Mouse (Mus musculus): Measurements from ENCODE around the gene Zc3h7a. TPM values are rescaled to one million over a fixed set of nuclear protein-coding genes. Genes with fewer than 3 reads are reported as not detected.

The Zc3h7a gene
- polyA plus RNA-seq, 1 experiment from 2014 or later: 85.8 TPM

DNA sequence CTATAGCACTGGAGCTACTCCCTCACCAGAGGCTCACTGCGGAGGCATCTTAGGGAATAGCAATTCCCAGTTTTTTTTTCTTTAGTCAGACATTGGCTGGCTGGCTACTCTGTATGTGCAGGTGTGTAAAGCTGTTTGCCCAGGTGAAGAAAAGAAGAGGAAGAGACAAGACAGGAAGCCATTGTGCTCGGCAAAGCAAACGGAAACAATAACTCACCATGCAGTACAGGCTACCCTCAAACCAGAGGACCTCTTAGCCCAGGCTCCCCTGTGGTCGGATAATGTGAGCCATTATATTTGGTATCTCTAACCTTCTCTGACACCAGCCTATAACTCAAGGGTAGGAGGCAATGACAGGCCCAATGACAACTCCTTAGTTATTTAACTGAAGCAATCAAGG is 20.9 kb upstream of the Zc3h7a start:
- Histone ChIP-seq H3K27me3 (ENCODE audit: control insufficient read depth, insufficient read depth, low read length) (no peaks in the 10 kb centered on the region), H3K27ac (ENCODE audit: low read depth, low read length) (no peak overlapping the region), H3K4me2 (no peak overlapping the region), H3K9me3 (replicated peaks; ENCODE audit: control insufficient read depth, low read length) (no peaks in the 10 kb centered on the region), H3K4me3 (ENCODE audit: low read depth, low read length) (no peak overlapping the region), H3K4me1 (ENCODE audit: control insufficient read depth, insufficient read depth, low read length) (0 out of 2 replicates have a peak, but pooled peaks cover 3% of the 10 kb centered on the region), H3K36me3 (ENCODE audit: control insufficient read depth, insufficient read depth, low read length) (peaks cover 60% of the 10 kb centered on the region), H3K9ac (ENCODE audit: low read depth, low read length) (no peak overlapping the region)
- WGBS (ENCODE audit: insufficient replicate concordance): 89% methylated on average over 4 of the region's 4 CpGs
- ATAC-seq (replicated peaks; ENCODE audit: insufficient number of reproducible peaks, low FRiP score, low TSS enrichment): no peak

DNA sequence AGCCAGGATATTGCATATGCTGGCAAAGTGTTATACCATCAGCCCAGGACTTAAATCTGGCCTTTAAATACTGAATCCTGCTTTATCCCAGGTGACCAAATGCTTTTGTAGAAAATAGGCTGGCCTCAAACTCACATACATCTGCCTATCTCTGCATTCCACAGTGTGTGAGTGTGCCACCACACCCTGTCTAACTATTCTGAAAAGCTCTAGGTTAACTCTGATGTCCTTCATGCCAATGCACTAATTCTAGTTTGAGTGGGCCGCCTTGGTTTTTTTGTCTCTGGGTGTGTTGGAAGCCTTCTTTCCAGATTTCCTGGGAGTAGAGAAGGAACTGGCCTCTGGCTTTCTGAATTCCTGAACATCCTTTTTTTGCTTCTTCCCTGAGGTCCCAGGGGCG is 17.0 kb upstream of the Zc3h7a start:
- WGBS (ENCODE audit: insufficient replicate concordance): 87% methylated on average over 2 of the region's 2 CpGs
- ATAC-seq (replicated peaks; ENCODE audit: insufficient number of reproducible peaks, low FRiP score, low TSS enrichment): no peak
- H3K9ac ChIP-seq (ENCODE audit: low read depth, low read length): no peak overlapping the region

GRCm38 (mm10) chr16:11190150-11190549 is 14.0 kb upstream of the Zc3h7a start:
- H3K4me2 ChIP-seq: no peak overlapping the region
- H3K27me3 ChIP-seq (ENCODE audit: control insufficient read depth, insufficient read depth, low read length): no peaks in the 10 kb centered on the region
- no peak for ATAC-seq (replicated peaks; ENCODE audit: insufficient number of reproducible peaks, low FRiP score, low TSS enrichment)
- H3K27ac ChIP-seq (ENCODE audit: low read depth, low read length): no peak overlapping the region
- no peaks in the 10 kb centered on the region for H3K9me3 ChIP-seq (replicated peaks; ENCODE audit: control insufficient read depth, low read length)
- 76% methylated on average over 7 of the region's 7 CpGs for WGBS (ENCODE audit: insufficient replicate concordance)
- no peaks in the 10 kb centered on the region for H3K4me1 ChIP-seq (ENCODE audit: control insufficient read depth, insufficient read depth, low read length)
- H3K36me3 ChIP-seq (ENCODE audit: control insufficient read depth, insufficient read depth, low read length): peaks cover 24% of the 10 kb centered on the region
- H3K4me3 ChIP-seq (ENCODE audit: low read depth, low read length): no peak overlapping the region
- H3K9ac ChIP-seq (ENCODE audit: low read depth, low read length): no peak overlapping the region

More for the DNA sequence above, 17.0 kb upstream of the Zc3h7a start:
- Histone ChIP-seq H3K27ac (ENCODE audit: low read depth, low read length) (no peak overlapping the region), H3K4me1 (ENCODE audit: control insufficient read depth, insufficient read depth, low read length) (no peaks in the 10 kb centered on the region), H3K4me2 (no peak overlapping the region), H3K9me3 (replicated peaks; ENCODE audit: control insufficient read depth, low read length) (no peaks in the 10 kb centered on the region), H3K4me3 (ENCODE audit: low read depth, low read length) (no peak overlapping the region), H3K36me3 (ENCODE audit: control insufficient read depth, insufficient read depth, low read length) (peaks cover 47% of the 10 kb centered on the region), H3K27me3 (ENCODE audit: control insufficient read depth, insufficient read depth, low read length) (no peaks in the 10 kb centered on the region)

GRCm38 (mm10) chr16:11177404-11177803 is 1.2 kb upstream of the Zc3h7a start:
- Histone ChIP-seq H3K9me3 (replicated peaks; ENCODE audit: control insufficient read depth, low read length) (0 out of 2 replicates have a peak, but pooled peaks cover 4% of the 10 kb centered on the region), H3K27me3 (ENCODE audit: control insufficient read depth, insufficient read depth, low read length) (no peaks in the 10 kb centered on the region), H3K27ac (ENCODE audit: low read depth, low read length) (no peak overlapping the region), H3K4me3 (ENCODE audit: low read depth, low read length) (no peak overlapping the region), H3K4me1 (ENCODE audit: control insufficient read depth, insufficient read depth, low read length) (peaks cover 3% of the 10 kb centered on the region; the same call in 1 of the 2 replicates), H3K4me2 (no peak overlapping the region; the same call in 1 of the 2 replicates), H3K36me3 (ENCODE audit: control insufficient read depth, insufficient read depth, low read length) (no peaks in the 10 kb centered on the region), H3K9ac (ENCODE audit: low read depth, low read length) (no peak overlapping the region)
- WGBS (ENCODE audit: insufficient replicate concordance): 71% methylated on average over 2 of the region's 2 CpGs
- ATAC-seq (replicated peaks; ENCODE audit: insufficient number of reproducible peaks, low FRiP score, low TSS enrichment): no peak

- H3K27me3 ChIP-seq (ENCODE audit: control insufficient read depth, insufficient read depth, low read length): no peaks in the 10 kb centered on the region
- peak overlapping the region; percentile 89 for H3K4me2 ChIP-seq
- 0 out of 2 replicates have a peak, but pooled peaks cover 4% of the 10 kb centered on the region for H3K9me3 ChIP-seq (replicated peaks; ENCODE audit: control insufficient read depth, low read length)
- WGBS (ENCODE audit: insufficient replicate concordance): 3% methylated on average over 4 of the region's 4 CpGs
- H3K27ac ChIP-seq (ENCODE audit: low read depth, low read length): peak overlapping the region; percentile 81
- H3K4me3 ChIP-seq (ENCODE audit: low read depth, low read length): peak overlapping the region; percentile 70
- H3K4me1 ChIP-seq (ENCODE audit: control insufficient read depth, insufficient read depth, low read length): peaks cover 3% of the 10 kb centered on the region; the same call in 1 of the 2 replicates
- peak overlapping the region; percentile 82 for H3K9ac ChIP-seq (ENCODE audit: low read depth, low read length)
- no peaks in the 10 kb centered on the region for H3K36me3 ChIP-seq (ENCODE audit: control insufficient read depth, insufficient read depth, low read length)
- ATAC-seq (replicated peaks; ENCODE audit: insufficient number of reproducible peaks, low FRiP score, low TSS enrichment): no peak
Measured at GRCm38 (mm10) chr16:11176884-11177244, 671 bp upstream of the Zc3h7a start.

GRCm38 (mm10) chr16:11175489-11176207 is 545 bp downstream of the Zc3h7a start:
- ATAC-seq (replicated peaks; ENCODE audit: insufficient number of reproducible peaks, low FRiP score, low TSS enrichment): peak; percentile 55
- WGBS (ENCODE audit: insufficient replicate concordance): under 1% methylated on average over 62 of the region's 72 CpGs

DNA sequence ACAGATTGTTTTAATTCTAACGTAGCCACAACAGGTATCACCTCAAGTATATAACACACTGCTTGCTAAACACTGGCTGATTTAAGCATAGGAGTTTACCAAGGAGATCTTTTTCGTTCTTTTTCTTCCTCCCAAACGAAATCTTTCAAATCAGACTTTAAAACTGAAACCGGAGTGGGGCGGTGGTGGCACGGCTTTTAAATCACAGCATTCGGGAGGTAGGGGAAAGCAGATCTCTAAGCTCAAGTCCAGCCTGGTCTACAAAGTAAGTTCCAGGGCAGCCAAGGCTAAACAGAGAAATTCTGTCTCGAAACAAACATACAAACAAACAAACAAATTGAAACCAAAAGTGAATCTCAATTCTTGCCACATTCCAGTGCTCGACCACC is 1.1 kb downstream of the Zc3h7a start:
- H3K27ac ChIP-seq (ENCODE audit: low read depth, low read length): peak overlapping the region; percentile 81
- no peaks in the 10 kb centered on the region for H3K27me3 ChIP-seq (ENCODE audit: control insufficient read depth, insufficient read depth, low read length)
- H3K36me3 ChIP-seq (ENCODE audit: control insufficient read depth, insufficient read depth, low read length): no peaks in the 10 kb centered on the region
- H3K9me3 ChIP-seq (replicated peaks; ENCODE audit: control insufficient read depth, low read length): 0 out of 2 replicates have a peak, but pooled peaks cover 4% of the 10 kb centered on the region
- peak overlapping the region; percentile 70 for H3K4me3 ChIP-seq (ENCODE audit: low read depth, low read length)
- H3K9ac ChIP-seq (ENCODE audit: low read depth, low read length): peak overlapping the region; percentile 82
- 12% methylated on average over 9 of the region's 9 CpGs for WGBS (ENCODE audit: insufficient replicate concordance)
- ATAC-seq (replicated peaks; ENCODE audit: insufficient number of reproducible peaks, low FRiP score, low TSS enrichment): no peak
- H3K4me2 ChIP-seq: peak overlapping the region; percentile 89
- H3K4me1 ChIP-seq (ENCODE audit: control insufficient read depth, insufficient read depth, low read length): peaks cover 3% of the 10 kb centered on the region; the same call in 1 of the 2 replicates

More at GRCm38 (mm10) chr16:11175489-11176207, 545 bp downstream of the Zc3h7a start:
- H3K27me3 ChIP-seq (ENCODE audit: control insufficient read depth, insufficient read depth, low read length): no peaks in the 10 kb centered on the region
- H3K27ac ChIP-seq (ENCODE audit: low read depth, low read length): peak overlapping the region; percentile 81
- H3K9ac ChIP-seq (ENCODE audit: low read depth, low read length): peak overlapping the region; percentile 82
- 0 out of 2 replicates have a peak, but pooled peaks cover 4% of the 10 kb centered on the region for H3K9me3 ChIP-seq (replicated peaks; ENCODE audit: control insufficient read depth, low read length)
- peak overlapping the region; percentile 70 for H3K4me3 ChIP-seq (ENCODE audit: low read depth, low read length)
- no peaks in the 10 kb centered on the region for H3K36me3 ChIP-seq (ENCODE audit: control insufficient read depth, insufficient read depth, low read length)
- H3K4me1 ChIP-seq (ENCODE audit: control insufficient read depth, insufficient read depth, low read length): peaks cover 3% of the 10 kb centered on the region; the same call in 1 of the 2 replicates
- peak overlapping the region; percentile 89 for H3K4me2 ChIP-seq

DNA sequence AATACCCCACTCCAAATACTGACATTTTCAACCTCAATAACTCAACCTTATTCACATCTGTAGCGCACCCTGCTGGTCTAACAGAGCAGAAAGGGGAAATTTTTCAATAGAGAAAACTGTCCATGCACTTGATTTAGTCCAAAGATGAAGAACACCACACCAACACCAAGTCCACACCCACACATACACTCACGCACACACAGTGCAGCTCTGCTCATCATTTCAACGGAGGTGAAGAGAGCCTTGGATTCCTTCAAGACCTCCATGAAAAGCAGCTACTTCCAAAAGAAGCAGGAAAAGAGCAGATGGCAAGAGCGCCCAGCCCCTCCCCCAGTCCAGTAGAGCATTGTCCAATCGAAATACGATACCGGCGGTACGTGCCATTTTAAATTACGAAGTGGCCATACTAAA is 1.5 kb downstream of the Zc3h7a start:
- 0 out of 2 replicates have a peak, but pooled peaks cover 4% of the 10 kb centered on the region for H3K9me3 ChIP-seq (replicated peaks; ENCODE audit: control insufficient read depth, low read length)
- H3K4me2 ChIP-seq: peak overlapping the region; percentile 89
- no peaks in the 10 kb centered on the region for H3K27me3 ChIP-seq (ENCODE audit: control insufficient read depth, insufficient read depth, low read length)
- peaks cover 3% of the 10 kb centered on the region; the same call in 1 of the 2 replicates for H3K4me1 ChIP-seq (ENCODE audit: control insufficient read depth, insufficient read depth, low read length)
- H3K27ac ChIP-seq (ENCODE audit: low read depth, low read length): no peak overlapping the region
- H3K9ac ChIP-seq (ENCODE audit: low read depth, low read length): peak overlapping the region; percentile 82
- WGBS (ENCODE audit: insufficient replicate concordance): 11% methylated on average over 10 of the region's 10 CpGs
- no peaks in the 10 kb centered on the region for H3K36me3 ChIP-seq (ENCODE audit: control insufficient read depth, insufficient read depth, low read length)
- ATAC-seq (replicated peaks; ENCODE audit: insufficient number of reproducible peaks, low FRiP score, low TSS enrichment): no peak
- peak overlapping the region; percentile 70 for H3K4me3 ChIP-seq (ENCODE audit: low read depth, low read length)
